Mouse (Mus musculus) intestine, postnatal 0 days (tissue): Measurements from ENCODE around the gene Plekhb2. TPM values are rescaled to one million over a fixed set of nuclear protein-coding genes. Genes with fewer than 3 reads are reported as not detected.
A peak's percentile ranks its signal among the peaks of the same experiment; 100 is the strongest.

ENCODE experiments used
- ATAC-seq: fragments of 200-750 bp; cut with Nextera tagmentation; 2 replicates; pipeline ENCODE4 v1.8.0; 2017; ENCODE audit warnings: mild to moderate bottlenecking, moderate TSS enrichment, moderate library complexity
- H3K27ac ChIP-seq: fragments of 300-500 bp; sonication (generic); 2 replicates; pipeline ENCODE4 v1.5.1; 2014; ENCODE audit warnings: mild to moderate bottlenecking, low read depth, low read length, moderate library complexity
- H3K27me3 ChIP-seq: fragments of 300-500 bp; sonication (generic); replicated peaks from 2 replicates; pipeline ENCODE4 v1.6.1; 2014; ENCODE audit warnings: low read length, mixed read lengths; ENCODE audit not compliant: control insufficient read depth, insufficient read depth
- H3K36me3 ChIP-seq: fragments of 300-500 bp; sonication (generic); 2 replicates; pipeline ENCODE4 v1.6.1; 2014; ENCODE audit warnings: mild to moderate bottlenecking, moderate library complexity; ENCODE audit not compliant: control insufficient read depth, insufficient read depth
- H3K4me1 ChIP-seq: fragments of 300-500 bp; sonication (generic); replicated peaks from 2 replicates; pipeline ENCODE4 v1.6.1; 2014; ENCODE audit warnings: antibody characterized with exemption, low read length, mixed read lengths; ENCODE audit not compliant: control insufficient read depth, insufficient read depth
- H3K4me2 ChIP-seq: fragments of 300-500 bp; sonication (generic); replicated peaks from 2 replicates; pipeline ENCODE4 v1.6.1; 2014; ENCODE audit warnings: low read depth, mild to moderate bottlenecking, moderate library complexity
- H3K4me3 ChIP-seq: fragments of 300-500 bp; sonication (generic); 2 replicates; pipeline ENCODE4 v1.5.1; 2014; ENCODE audit warnings: low read depth, low read length
- H3K9ac ChIP-seq: fragments of 300-500 bp; sonication (generic); 2 replicates; pipeline ENCODE4 v1.6.1; 2014; ENCODE audit warnings: mild to moderate bottlenecking, low read depth, low read length
- H3K9me3 ChIP-seq: fragments of 300-500 bp; sonication (generic); 2 replicates; pipeline ENCODE4 v1.6.1; 2016; ENCODE audit warnings: mixed run types; ENCODE audit not compliant: control insufficient read depth
- CTCF ChIP-seq: sonication (generic); IDR thresholded peaks from 2 replicates; pipeline ENCODE4 v1.5.1; 2016; ENCODE audit warnings: low read depth, mild to moderate bottlenecking, control low read depth, antibody characterized with exemption, moderate library complexity
- WGBS: fragments of 180-500 bp; shearing (Covaris S2); extraction: QIAGEN DNeasy Blood & Tissue Kit; methylation state at CpG from one replicate; pipeline ENCODE4 v1.1.7; 2014; 5-methylcytosine and 5-hydroxymethylcytosine counted together
- polyA plus RNA-seq: library from polyadenylated mRNA; unstranded; fragments of >200 nt; fragmentation: Nextera tagmentation; extraction: Ambion mirVana; gene quantifications from 2 replicates; pipeline ENCODE4 v1.2.1, GENCODE M21; 2015

Gene Plekhb2
- polyA plus RNA-seq, 1 experiment from 2014 or later, result 191 TPM

DNA sequence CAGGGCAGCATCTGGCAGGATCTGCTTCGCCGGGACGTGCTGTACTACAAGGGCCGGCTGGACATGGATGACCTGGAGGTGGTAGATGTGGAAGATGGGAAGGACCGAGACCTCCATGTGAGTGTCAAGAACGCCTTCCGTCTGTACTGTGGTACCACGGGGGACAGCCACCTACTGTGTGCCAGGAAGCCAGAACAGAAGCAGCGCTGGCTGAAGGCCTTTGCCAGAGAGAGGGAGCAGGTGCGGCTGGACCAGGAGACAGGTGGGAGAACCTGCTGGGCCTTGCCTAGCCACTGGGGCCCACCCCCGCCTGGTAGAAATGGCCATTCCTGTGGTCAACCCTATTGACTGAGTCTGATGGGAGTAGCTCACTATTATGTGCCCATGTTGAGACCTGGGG, 39.5 kb upstream of the Plekhb2 start:
- WGBS, result 90% methylated on average over 11 of the region's 11 CpGs
- H3K27ac ChIP-seq, result no peak overlapping the region

DNA sequence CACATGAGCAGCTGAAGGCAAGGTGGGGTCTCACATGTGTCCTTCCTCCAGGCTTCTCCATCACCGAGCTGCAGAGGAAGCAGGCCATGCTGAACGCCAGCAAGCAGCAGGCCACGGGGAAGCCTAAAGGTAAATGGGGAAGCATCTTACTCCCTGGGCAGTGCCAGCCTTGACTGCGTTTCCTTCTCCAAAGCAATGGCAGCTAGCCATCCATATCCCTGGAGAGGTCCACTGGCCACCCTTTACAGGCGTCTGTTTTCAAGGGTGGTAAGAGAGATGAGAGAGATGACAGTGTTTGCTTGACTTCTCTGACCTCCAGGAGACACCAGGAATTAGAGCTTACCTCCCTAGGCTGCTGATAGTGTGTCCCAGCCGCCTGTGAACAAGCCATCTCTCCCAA, 38.7 kb upstream of the Plekhb2 start:
- Histone ChIP-seq H3K4me3 (no peak overlapping the region), H3K36me3 (peaks cover 51% of the 10 kb centered on the region), H3K4me2 (no peak overlapping the region), H3K27ac (no peak overlapping the region), H3K9me3 (no peaks in the 10 kb centered on the region), H3K9ac (no peak overlapping the region), H3K4me1 (no peaks in the 10 kb centered on the region), H3K27me3 (no peaks in the 10 kb centered on the region)
- ATAC-seq, result no peak
- no peak for TF ChIP-seq CTCF
- WGBS, result 81% methylated on average over 6 of the region's 6 CpGs

More for the DNA sequence above, 39.5 kb upstream of the Plekhb2 start:
- Histone ChIP-seq H3K9me3 (no peaks in the 10 kb centered on the region), H3K36me3 (peaks cover 45% of the 10 kb centered on the region), H3K4me2 (no peak overlapping the region), H3K4me1 (no peaks in the 10 kb centered on the region), H3K27me3 (no peaks in the 10 kb centered on the region), H3K9ac (no peak overlapping the region), H3K4me3 (no peak overlapping the region)
- no peak for TF ChIP-seq CTCF
- ATAC-seq, result no peak

DNA sequence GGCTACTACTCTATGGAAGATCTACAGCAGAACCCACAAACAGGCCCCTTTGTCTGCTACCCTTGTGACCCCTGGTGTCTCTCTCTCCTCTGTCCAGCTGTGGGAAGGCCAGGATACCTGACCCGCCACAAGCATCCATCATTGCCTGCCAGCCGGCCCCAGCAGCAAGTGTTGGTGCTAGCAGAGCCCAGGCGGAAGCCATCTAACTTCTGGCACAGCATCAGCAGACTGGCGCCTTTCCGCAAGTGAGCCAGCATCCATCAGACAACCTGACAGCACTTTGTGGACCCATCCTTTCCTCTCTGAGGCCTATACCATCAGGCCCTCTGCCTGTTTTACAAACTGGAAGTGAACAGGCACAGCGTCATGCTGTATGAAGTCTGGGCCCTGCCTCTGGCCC, 38.2 kb upstream of the Plekhb2 start:
- H3K36me3 ChIP-seq, result peaks cover 56% of the 10 kb centered on the region
- 74% methylated on average over 6 of the region's 6 CpGs for WGBS

DNA sequence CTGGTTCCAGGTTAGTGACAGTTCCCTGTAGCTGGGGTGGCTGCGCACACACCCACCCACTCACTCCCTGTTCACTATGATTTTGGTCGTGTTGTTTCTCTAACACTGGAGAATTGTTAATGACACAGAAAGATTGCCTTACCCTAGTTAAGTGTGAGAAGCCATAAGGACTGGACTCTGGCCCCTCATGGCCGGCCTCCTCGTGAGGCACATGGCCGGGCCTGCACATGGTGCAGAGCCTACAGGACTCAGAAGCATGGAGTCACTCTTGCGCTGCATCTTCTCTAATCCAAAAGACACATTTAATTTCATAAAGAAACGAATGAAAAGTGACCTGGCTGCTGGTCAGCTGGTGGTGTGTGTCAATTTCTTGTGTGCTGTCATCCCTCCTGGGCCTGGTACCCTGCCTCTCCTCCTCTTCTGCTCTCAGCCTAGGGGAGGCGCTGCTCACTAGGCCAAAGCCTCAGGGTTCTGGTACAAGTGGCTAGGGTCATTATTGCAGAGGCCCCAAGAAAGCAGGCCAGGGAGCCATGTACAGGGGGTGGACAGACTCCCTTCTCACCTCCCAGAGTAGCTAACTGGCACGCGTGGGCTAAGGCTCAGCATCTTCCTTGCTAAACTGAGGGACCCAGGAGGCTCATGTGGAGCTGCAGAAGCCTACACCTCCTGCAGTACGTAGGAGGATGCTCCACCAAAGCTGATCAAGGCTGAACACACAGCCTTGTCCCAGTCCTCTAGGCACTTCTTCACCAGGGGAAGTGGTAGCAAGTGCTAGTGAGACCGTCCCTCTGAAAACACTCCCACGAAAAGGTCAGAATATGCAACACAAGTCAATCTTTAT, 37.1 kb upstream of the Plekhb2 start:
- WGBS, result 81% methylated on average over 13 of the region's 13 CpGs
- H3K36me3 ChIP-seq, result peaks cover 66% of the 10 kb centered on the region
- peak; percentile 58; the same call in 1 of the 2 replicates for ATAC-seq

More for the DNA sequence above, 38.2 kb upstream of the Plekhb2 start:
- no peak overlapping the region for H3K4me3 ChIP-seq
- no peak overlapping the region for H3K4me2 ChIP-seq
- no peak overlapping the region; the same call in 1 of the 2 replicates for H3K9ac ChIP-seq
- no peak for ATAC-seq
- no peaks in the 10 kb centered on the region for H3K27me3 ChIP-seq
- no peaks in the 10 kb centered on the region for H3K9me3 ChIP-seq
- TF ChIP-seq CTCF, result no peak
- no peaks in the 10 kb centered on the region for H3K4me1 ChIP-seq
- H3K27ac ChIP-seq, result no peak overlapping the region

DNA sequence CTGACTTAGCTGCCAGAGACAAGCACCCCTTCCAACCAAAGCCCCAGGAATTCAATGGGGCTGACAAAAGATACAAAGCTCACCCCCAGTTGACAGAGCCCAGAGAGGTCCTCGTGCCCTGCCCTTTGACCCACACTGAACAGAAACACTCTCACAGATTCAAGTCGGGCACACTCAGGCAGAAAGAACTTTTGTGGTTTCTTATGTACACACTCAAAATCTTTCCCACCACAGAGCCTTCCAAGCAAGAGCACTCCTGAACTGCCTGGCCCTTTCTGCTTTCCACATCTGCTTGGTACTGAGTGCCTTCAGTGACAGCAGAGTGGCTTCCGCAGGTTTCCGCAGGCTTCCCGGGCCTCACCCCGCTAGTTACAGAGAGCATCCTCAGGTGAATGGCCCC, 33.9 kb upstream of the Plekhb2 start:
- no peak for ATAC-seq
- no peaks in the 10 kb centered on the region for H3K4me1 ChIP-seq
- H3K27ac ChIP-seq, result no peak overlapping the region
- WGBS, result 82% methylated on average over 6 of the region's 6 CpGs
- TF ChIP-seq CTCF, result no peak
- H3K4me3 ChIP-seq, result no peak overlapping the region
- H3K9ac ChIP-seq, result no peak overlapping the region
- H3K9me3 ChIP-seq, result no peaks in the 10 kb centered on the region
- H3K36me3 ChIP-seq, result peaks cover 87% of the 10 kb centered on the region
- H3K4me2 ChIP-seq, result no peak overlapping the region
- no peaks in the 10 kb centered on the region for H3K27me3 ChIP-seq

More for the DNA sequence above, 37.1 kb upstream of the Plekhb2 start:
- peak; percentile 62 for TF ChIP-seq CTCF
- H3K9me3 ChIP-seq, result no peaks in the 10 kb centered on the region
- no peaks in the 10 kb centered on the region for H3K4me1 ChIP-seq
- no peak overlapping the region for H3K27ac ChIP-seq
- H3K4me3 ChIP-seq, result no peak overlapping the region
- H3K4me2 ChIP-seq, result no peak overlapping the region
- no peaks in the 10 kb centered on the region for H3K27me3 ChIP-seq
- H3K9ac ChIP-seq, result no peak overlapping the region

DNA sequence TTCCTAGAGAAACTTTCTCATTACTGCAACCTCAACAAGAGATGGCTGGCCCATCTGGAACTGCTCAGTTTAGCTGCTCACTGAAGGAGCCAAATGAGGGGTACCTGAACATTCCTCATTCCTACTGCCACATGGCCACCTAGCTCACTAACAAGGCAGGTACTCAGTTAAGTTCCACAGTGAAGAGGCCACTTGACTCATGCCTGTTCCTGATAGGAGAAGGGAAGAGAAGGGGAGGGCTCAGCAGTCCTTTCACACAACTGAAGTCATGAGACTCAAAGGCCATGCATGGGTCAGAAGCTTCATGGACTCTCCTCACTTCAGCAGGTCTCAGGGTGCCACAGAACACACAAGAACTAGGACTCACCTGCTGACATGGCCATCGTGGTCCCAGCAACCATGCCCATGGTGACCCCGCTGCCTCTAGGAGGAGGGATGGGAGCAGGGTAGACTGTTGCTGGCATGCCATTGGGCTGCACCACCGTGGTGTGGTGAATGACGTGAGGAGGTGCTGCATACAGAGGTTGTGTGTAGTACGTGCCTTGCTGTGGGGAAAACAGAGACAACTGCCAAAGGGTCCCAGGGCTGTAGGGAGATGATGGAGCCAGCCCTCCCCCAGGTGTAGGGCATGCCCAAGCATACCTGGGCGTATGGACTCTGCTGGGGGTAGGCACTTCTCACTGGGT, 30.4 kb upstream of the Plekhb2 start:
- Histone ChIP-seq H3K4me1 (no peaks in the 10 kb centered on the region), H3K36me3 (peaks cover 73% of the 10 kb centered on the region), H3K9ac (no peak overlapping the region), H3K4me2 (no peak overlapping the region), H3K9me3 (no peaks in the 10 kb centered on the region), H3K27ac (no peak overlapping the region), H3K4me3 (no peak overlapping the region), H3K27me3 (no peaks in the 10 kb centered on the region)
- ATAC-seq, result no peak
- 90% methylated on average over 6 of the region's 6 CpGs for WGBS
- TF ChIP-seq CTCF, result no peak
